Mouse (Mus musculus) mature B cell (primary cell): ENCODE results near the gene Sec61b.

ENCODE experiments used
- in situ Hi-C: fragments of 300-500 bp; cut with MboI; formaldehyde crosslinking; loops from 2 replicates; pipeline ENCODE4 v1.14.3; 2019

The Sec61b gene

DNA sequence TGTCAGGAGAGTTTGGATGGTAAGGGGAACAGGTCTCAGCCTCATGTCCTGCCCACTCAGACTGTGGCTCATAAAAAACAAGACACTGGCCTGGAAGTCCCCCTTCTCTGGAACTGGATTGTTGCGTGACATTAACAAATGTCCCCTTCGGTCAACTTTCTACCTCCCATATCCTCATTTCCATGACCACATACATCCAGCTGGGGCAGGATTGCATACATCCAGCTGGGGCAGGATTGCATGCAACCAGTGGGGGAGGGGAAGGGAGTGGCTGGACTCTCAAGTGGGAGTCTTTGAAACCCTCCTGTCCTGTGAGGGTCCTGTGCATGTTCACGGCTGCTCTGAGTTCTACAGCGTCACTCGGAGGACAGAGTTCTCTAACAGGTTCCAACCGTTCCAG lies 16.8 kb downstream of the Sec61b start:
- in situ Hi-C loops, result no loop called here

DNA sequence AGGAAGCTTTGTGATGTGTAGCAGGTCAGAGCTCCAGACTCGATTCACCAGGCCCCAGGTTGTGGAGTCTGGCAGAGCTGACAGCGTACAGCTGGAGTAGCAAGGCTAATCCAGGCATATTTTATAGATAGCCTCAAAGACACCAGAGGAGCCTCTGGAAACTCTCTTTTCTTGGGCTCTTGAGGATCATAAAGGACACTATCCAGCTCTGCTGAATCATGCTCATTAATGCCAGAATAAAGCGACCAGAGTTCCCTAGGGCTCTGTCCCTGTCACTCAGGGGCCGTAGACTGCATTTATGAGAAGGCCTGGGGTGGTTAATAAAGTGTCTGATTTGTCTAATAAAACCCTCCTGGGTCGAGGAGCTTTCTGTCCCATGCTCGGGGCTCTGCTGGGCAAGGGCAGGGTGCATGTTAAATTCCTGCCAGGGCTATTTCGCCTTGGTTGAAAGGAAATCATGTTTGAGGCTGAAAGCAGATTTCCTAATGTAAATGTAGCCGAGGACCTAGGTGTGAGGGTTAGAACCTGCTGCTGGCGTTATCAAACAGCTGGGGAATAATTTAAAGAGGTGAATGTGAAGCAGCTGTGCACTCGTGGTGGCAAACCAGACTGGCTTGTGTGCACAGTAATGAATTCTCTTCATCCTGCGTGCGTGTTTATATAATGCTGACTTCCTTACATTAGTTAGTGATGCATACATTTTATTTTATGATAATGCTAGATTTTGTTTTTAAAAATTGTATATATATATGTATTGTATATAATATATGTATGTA lies 18.0 kb downstream of the Sec61b start:
- in situ Hi-C loops, result no loop called here

DNA sequence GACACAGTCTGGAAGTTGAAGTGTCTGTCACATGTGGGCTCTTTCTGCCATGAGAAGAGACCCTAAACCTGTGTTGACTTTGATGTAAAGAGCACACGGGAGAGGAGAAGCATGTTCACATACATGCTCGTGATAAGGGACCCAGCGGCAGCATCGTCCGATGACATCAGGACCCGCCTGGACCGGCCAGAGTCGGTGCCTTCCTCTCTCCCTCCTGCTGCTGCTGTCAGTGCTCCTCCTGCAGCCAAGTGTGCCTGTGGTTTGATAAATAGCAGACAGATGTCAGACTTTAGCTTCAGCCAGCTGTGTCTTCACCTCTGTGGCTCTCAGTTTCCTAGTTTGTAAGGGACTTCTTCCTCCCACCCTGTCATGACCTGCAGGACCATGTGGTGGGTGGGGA lies 19.0 kb downstream of the Sec61b start:
- in situ Hi-C loops, result no loop called here

DNA sequence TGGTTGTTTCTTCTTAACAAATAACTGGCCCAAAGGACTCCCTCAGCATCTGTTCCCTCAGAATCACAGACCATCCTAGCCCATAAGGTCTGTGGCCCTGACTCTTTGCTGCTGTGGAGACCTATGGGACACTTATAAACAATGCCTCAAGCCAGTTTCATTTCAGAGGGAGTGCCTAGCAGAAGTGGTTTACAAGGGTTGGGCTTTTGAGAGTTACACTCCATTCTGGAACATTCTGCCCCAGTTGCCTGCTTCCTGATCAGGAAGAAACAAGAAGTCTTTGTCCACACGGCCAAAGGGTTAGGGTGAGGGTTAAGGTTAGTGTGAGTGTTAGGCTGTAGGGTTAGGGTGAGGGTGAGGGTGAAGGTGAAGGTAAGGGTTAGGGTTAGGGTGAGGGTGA lies 19.7 kb downstream of the Sec61b start:
- in situ Hi-C loops, result no loop called here

DNA sequence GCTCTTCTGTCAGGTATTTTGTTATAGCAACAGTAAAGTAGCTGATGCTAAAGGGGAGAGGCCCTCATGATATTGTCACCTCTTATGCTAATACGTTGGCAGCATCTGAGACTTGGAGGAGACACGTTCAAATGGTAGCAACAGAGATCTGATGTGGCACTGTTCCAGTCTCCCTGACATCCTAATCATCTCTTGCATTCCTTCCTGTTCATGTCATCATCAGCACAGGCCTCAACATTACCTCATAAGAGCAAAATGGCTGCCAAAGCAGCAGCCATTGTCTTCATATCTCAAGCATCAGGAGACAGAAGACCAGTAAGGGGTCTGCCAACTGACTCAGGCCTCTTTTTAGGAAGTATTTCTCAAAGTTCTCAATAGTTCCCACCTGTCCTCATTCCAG lies 20.2 kb downstream of the Sec61b start:
- in situ Hi-C loops, result no loop called here

DNA sequence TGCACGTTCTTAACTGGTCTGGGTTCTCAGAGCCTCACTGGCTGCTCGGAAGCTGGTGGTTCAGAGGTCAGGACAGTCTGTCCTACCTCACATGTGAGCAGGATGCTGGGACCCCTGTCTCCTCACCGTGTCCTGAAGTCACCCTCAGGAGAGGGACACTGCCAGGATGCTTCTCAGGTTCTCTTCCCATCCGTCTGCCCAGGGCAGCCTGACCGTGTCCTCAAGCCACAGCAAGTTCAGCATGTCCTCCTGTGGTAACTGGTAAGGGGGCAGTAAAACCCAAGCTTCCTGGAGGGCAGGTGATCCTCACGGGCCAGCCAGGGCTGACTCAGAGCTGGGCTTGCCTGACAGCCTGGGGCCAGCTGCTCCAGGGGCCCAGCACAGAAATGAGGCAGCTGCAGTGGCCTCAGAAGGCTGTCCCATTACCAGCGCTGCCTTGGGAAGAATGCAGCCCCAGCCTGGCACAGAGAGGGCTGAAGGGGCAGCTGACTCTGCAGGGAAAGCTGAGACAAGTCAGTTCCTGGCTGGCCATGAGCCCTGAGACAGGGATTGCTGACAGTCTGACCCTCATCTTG lies 23.4 kb downstream of the Sec61b start:
- in situ Hi-C loops, result no loop called here

DNA sequence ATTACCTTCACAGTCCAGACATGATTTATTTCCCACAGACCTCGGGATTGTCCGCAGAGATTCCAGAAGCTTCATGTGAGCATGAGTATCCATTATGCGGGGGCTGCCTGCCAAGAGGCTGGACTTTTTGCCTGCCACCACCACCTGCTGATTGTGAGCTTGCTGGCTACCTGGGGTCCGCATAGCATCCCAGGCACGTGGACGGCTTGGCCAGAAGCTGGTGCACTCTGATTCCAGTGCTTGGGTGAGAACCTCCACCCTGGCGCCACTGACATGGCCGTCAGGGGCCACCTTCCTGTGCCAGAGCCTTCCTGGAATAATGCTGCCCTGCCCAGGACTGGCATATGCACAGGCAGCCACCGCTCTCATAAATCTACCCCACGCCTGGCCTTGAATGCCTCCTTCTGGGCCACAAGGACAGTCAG lies 24.7 kb downstream of the Sec61b start:
- in situ Hi-C loops, result no loop called here

DNA sequence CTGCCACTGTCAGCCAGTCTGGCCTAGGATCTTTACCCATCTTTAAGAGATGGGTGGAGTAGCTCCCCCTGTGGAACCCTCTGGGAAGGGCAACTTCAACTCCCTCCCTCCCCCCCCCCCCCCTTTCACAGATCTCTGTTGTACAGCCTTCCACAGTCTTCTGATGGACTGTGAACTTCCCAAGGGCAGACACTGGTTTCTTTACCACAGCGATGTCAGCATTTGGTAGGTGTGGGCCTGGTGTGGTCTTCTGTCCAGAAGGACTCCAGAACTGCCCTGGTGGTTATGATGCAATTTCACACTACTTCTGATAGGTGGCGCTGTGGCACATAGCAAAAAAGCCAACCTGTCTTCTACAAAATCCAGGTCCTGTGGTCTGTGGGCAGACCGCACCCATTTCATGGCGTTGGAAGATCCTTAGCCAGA lies 28.1 kb downstream of the Sec61b start:
- in situ Hi-C loops, result no loop called here

DNA sequence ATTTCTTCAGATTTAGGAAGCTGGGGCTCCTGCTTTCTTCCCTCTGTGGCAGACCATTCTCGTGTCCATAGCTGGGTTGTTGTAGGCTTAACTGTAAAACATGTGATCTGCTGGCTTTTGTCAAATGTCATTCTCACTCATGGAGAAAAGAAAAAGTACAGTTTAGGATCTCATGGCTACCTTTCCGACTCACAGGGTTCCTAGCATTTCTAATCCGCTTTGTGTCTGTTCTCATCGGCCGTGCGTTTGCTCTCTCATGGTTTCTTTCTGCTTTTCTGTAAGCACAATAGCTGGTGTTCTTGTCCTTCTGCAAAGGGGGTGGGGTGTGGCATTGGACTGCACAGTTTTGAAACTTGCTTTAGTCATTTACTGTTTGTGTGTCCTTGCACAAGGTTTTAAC lies 28.6 kb downstream of the Sec61b start:
- in situ Hi-C loops, result no loop called here

DNA sequence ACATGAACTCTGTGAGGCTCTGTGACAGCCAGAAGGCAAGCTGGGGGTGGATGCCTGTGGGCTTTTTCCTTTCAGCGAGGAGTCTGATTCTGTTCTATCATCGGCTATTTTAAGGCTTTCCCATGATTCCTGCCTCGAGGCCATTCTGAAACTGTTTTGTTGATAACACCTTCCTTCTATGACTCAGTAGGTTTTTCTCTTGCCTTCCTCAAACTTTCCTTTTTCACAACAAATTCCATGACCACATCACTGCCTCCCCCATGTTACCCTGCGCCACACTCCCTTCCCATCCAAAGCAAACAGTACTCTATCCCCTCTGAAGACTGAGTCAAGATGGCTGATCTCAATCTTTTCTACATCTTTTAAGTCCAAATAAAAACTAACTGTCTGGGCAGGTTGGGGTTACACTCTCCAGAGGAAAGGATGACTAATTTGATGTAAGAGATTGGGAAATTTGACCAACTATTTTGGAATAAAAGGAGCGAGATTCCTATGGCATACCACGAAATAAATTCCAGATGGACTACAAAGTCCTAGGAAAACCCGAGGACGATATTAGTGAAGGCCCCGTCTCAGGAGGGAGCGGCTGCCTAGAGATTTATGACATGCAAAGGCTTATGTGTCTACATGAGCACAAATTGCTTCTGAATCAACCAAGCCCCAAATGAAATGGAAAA lies 30.5 kb downstream of the Sec61b start:
- in situ Hi-C loops, result no loop called here

DNA sequence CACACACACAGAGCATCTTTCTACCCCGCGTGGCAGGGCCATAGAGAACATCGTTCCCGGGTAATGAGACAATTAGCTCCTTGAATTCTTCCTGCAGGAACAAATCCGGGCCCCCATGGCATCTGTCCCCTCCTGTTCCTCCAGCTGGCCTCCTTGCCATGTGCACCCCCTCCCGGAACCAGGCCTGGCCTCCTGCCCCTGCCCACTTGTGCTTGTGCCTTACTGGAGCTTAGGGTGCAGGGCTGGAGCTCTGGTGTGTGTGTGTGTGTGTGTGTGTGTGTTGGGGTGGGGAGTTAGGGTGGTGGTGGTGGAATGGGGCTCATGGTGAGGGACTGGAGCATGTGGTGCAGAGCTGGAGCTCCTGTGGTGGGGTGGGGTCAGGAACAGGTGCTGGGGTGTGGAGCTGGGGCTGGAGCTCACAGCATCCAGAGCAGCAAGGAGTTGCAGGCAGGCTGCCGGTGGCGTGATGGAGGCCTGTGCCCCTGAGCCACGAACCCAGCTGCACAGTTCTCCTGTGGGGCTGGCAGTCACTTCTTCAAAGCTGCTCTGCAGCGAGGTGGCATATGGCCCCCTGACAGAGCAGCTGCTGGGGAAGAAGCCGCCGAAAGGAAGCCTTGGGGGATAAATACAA lies 44.2 kb downstream of the Sec61b start:
- in situ Hi-C loops, result no loop called here

DNA sequence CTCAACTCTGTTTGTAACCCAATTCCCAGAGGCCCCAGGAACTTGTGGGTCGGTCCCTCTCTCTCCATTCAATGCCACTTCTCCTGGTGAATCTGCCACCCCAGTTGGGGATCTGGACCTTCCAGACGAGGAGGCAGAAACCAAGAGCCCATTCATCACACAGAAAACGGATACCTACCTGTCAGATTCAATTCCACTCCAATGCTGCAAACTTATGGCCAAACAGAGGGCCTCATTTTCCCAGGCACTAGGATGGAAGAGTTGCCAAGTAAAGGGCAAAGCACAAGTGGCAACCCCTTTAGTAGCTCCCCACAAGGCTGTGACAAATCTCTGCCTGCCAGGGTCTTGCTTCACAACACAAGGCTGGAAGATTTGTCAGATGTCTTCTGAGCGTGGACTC lies 45.6 kb downstream of the Sec61b start:
- in situ Hi-C loops, result no loop called here

DNA sequence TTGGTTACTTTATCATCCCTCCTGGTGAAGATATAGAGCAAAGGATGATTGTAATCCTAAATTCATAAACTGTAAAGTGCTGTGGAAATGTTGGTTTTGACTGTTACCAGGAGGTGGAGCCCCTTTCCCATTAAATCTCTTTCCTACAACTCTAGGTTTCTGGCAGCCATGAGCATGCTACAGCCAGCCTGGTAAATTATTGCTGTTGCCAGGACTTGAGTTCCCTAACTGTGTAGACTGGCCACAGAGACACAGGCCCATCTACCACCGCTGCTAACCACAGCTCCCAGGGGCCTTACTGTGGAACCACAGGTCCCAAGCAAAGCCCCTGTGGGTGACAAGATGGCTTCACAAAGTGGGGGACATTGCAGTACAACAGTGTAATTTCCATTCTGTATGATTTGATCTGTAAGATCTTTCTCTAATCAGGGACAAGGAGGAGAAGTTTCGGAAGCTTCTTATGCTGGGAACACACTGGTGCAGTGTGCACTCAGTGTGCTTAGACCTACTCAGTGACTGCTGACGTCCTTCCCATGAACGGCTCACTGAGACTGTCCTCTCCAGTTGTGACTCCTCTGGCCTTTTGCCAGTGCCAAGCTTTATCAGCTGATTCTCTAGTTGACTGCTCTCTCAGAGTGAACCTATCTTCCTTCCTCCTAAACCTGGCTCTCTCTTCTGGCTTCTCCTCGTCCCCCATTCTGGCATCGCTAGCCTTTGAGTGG lies 47.6 kb downstream of the Sec61b start:
- in situ Hi-C loops, result no loop called here

DNA sequence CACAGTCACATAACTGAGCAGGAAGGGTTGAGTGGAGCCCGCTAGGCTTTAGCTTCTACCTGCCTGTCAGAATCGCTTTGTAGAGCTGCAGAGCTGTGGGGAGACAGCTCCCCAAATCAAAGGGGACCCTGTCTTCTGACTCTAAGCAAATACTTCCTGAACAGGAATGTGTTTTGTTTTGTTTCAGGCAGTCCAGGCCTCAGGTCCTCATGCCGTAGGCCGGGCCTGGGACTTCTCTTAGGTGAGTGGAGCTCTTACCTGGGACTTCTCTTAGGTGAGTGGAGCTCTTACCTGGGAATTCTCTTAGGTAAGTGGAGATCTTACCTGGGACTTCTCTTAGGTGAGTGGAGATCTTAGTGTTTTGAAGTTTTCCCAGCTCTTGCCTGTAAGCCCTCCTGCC lies 55.4 kb downstream of the Sec61b start:
- in situ Hi-C loops, result no loop called here
